Mouse (Mus musculus) stomach, postnatal 0 days (tissue): ENCODE data around the gene Fes.

Experiments
- CTCF ChIP-seq: IDR thresholded peaks from 2 replicates; pipeline ENCODE4 v1.5.1; 2016; ENCODE audit warnings: antibody characterized with exemption, low read depth, mild to moderate bottlenecking, moderate library complexity
- EP300 ChIP-seq: optimal IDR thresholded peaks from 2 replicates; pipeline ENCODE3; 2016; ENCODE audit warnings: antibody characterized with exemption

- TF ChIP-seq CTCF (no peak), EP300 (no peak)
These were observed 34.8 kb downstream of the Fes start for GRCm38 (mm10) chr7:80352920-80353319.
